Mouse (Mus musculus): Measurements from ENCODE around the gene Serp1.
"Not testable (repeated sequence)": the region's sequence is repeated elsewhere in the genome, so short reads cannot be mapped to it uniquely, and the experiment has no call there.

The Serp1 gene

GRCm38 (mm10) chr3:58508020-58508750, 17.5 kb downstream of the Serp1 start:
- DNase-seq (ENCODE audit: low read depth, low spot score) = no peak

DNA sequence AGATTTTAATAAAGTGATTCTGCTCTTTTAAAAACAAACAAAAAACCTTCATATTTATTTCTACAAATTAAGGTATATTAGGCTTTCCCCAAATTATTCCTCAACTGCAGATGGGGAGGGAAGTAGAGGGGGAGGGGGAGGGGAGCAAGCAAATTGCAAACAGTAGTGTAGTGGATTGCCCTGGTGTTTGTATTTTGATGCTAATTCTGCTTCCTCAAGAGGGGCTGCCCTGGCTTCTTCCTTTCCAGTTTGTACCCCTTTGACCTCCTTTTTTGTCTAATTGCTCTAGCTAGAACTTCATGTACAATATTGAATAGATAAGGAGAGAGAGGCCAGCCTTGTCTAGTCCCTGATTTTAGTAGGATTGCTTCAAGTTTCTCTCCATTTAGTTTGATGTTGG, 21.0 kb downstream of the Serp1 start:
- peak; percentile 60 for DNase-seq (ENCODE audit: low read depth, low spot score)

DNA sequence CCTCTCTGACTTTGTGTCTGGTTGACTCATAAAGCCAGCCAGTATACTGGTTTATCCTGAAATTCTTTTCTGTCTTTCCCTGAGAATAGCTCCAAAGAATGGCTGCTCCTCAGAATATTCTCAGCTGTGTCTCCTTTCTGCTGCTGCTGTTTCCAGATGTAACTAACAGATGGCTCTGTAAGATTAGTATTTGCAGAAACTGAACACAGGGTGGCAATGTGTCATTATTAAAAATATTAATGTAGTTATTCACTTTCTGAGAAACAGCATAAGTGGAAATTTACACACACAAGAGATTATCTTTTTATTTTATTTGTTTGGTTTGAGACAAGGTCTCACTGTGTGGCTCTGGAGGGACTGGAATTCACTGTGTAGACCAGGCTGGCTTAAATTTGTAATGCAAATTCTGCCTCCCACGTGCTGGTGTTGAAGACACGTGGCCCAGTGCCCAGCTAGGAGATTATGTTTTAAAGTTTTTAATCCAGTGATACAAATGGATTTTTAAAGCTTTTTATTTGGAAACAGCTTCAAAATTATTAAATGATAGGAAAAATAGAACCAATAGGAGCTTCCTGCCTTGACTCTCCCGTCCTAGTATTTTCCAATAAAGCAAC, 21.9 kb downstream of the Serp1 start:
- DNase-seq (ENCODE audit: low read depth, low spot score) = no peak

DNA sequence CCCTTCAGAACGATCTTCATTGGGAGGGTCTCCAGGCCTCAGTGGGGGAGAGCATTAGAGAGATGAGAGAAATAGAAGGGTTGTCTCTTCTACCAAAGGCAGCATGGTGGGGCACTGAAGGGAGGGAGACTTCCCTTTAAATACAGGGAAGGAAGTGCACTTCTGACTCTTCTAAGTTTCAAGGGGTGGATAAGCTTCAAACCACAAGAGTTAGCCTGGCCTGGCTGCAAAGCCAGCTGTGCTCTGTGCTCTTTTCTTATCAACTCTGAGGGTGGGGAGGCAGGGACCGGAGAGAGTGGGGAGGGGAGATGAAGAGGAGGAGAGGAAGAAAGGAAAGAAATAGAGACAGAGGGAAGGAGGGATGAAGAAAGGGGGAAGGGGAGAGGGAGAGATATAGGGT, 23.7 kb downstream of the Serp1 start:
- no peak for DNase-seq (ENCODE audit: low read depth, low spot score)

DNA sequence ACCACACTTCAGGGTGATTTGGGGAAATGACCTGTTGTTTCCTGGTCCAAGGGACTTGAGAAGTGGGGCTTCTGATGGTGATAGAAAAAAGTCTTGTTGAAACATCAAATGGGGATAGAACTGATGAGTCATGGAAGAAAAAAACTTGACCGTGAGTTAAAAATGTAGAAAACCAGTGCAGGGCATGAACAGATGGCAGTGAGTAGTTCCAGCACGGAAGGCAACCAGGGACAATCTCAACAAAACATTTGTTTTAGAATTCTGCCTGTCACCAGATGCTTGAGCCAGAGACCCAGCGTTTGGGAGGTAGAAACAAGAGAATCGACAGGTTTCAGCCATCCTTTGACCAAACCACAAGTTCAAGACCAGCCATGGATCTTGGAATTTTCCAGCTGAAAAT, 32.1 kb downstream of the Serp1 start:
- DNase-seq (ENCODE audit: low read depth, low spot score) = no peak

GRCm38 (mm10) chr3:58490787-58491186, 34.9 kb downstream of the Serp1 start:
- peak; percentile 67 for DNase-seq (ENCODE audit: low read depth, low spot score)

GRCm38 (mm10) chr3:58487999-58488775, 37.5 kb downstream of the Serp1 start:
- no peak for DNase-seq (ENCODE audit: low read depth, low spot score)

DNA sequence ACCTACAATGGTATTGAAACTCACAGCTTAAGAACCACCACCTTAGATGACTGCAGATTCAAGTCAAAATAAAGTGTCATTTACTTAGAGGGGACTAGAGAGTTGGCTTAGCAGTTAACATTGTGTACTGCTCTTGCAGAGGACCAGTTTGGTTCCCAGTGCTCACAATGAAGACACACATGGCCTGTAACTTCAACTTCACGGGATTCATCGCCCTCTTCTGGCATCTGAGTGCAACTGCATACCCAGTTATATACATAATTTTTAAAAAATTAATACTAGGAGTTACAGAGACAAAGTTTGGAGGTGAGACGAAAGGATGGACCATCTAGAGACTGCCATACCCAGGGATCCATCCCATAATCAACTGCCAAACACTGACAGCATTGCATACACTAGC, 38.6 kb downstream of the Serp1 start:
- peak; percentile 36 for DNase-seq (ENCODE audit: low read depth, low spot score)

DNA sequence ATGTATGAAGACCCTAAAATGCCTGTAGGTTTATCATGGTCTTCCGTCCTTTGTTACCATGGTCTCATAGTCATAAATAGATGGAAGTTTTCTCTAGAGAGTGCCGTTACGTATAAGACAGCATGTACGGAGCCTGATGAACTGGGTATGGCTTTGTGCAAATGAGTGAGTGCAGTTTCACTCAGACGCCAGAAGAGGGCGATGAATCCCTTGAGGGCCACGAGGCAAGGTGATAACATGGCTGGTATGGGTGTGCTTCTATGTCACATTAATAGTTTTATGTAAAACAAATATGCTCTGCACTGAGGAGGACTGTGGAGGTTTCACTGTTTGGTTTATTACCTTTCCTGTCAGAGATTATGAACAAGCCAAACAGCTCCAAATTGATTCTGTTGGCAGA, 39.8 kb downstream of the Serp1 start:
- peak; percentile 83 for DNase-seq (ENCODE audit: low read depth, low spot score)

DNA sequence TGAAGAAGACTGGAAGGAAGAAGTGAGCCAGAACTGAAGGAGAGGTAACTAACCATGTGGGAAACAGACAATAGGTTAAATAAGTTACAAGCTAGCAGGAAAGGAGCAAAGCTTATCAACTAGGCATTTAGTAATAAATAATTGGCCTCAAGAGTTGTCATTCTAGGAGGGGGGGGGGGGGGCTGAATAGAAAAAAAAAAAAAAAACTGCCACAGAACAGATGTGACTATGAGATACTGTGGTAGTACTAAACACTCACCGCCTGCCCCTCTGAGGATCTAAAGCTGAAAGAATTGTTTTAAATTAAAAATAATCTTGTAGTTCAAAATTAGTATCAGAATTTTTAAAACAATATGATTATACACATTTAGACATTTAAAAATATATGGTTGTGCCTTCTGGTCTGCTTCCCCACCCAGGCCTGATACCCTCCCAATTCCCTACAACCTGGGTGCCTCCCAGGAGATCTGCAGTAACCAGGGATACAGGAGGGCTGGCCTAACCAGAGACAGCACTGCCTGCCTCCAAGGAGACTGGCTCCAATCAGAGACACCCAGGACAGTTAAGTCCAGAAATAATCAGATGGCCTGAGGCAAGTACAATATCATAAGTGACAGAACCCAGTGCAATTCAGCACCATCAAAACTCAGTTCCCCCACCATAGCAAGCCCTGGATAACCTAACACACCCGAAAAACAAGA, 46.8 kb downstream of the Serp1 start:
- DNase-seq (ENCODE audit: low read depth, low spot score) = no peak

GRCm38 (mm10) chr3:58475298-58475697, 50.4 kb downstream of the Serp1 start:
- DNase-seq (ENCODE audit: low read depth, low spot score) = not testable (repeated sequence)

Measured in R1 (cell line).